Mouse (Mus musculus): ENCODE data around the gene Hk2. TPM values are rescaled to one million over a fixed set of nuclear protein-coding genes. Genes with fewer than 3 reads are reported as not detected.
A peak's percentile ranks its signal among the peaks of the same experiment; 100 is the strongest.
"Not testable (repeated sequence)": the region's sequence is repeated elsewhere in the genome, so short reads cannot be mapped to it uniquely, and the experiment has no call there.

The Hk2 gene
- total and polyA plus RNA-seq, 2 experiments from 2014 or later: 2.2 to 3.9 TPM

DNA sequence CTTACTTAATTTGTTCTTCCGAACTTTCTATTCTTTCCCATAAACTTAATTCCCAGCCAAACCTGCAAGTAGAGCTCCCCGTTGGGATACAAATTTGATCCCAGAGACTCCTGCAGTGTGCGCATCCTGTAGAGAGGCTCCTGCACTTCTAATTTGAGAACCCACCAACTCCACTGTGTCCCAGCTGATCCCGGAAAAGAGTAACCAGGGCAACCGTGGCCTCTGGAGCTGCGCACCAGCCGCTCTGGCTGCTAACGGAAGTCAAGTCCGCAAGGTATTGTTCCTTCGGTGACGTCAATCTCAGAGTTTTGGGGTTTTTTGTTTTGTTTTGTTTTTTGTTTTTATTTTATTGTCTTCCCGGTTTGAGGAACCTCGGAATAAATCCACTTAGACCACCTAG, 79.6 kb downstream of the Hk2 start:
- no peaks in the 10 kb centered on the region for H3K36me3 ChIP-seq (ENCODE audit: insufficient read depth, low read length)
- no peaks in the 10 kb centered on the region for H3K9me3 ChIP-seq (ENCODE audit: low read length)
- H3K9ac ChIP-seq (replicated peaks; ENCODE audit: low read length, poor library complexity, severe bottlenecking): no peak overlapping the region
- 42% methylated on average over 13 of the region's 13 CpGs for WGBS
- H3K27ac ChIP-seq (ENCODE audit: low read depth, low read length): no peak overlapping the region
- H3K27me3 ChIP-seq (ENCODE audit: insufficient read depth, low read length): no peaks in the 10 kb centered on the region
- H3K4me2 ChIP-seq (ENCODE audit: low read depth, low read length, poor library complexity, severe bottlenecking): no peak overlapping the region
- DNase-seq (ENCODE audit: low spot score) (no peak), ATAC-seq (ENCODE audit: low FRiP score) (no peak)
- no peak overlapping the region for H3K4me3 ChIP-seq (ENCODE audit: low read depth, low read length)
- H3K4me1 ChIP-seq (ENCODE audit: insufficient read depth, low read length): 0 out of 2 replicates have a peak, but pooled peaks cover 2% of the 10 kb centered on the region
- no peak for TF ChIP-seq CTCF (IDR thresholded peaks at IDR 0.05)

DNA sequence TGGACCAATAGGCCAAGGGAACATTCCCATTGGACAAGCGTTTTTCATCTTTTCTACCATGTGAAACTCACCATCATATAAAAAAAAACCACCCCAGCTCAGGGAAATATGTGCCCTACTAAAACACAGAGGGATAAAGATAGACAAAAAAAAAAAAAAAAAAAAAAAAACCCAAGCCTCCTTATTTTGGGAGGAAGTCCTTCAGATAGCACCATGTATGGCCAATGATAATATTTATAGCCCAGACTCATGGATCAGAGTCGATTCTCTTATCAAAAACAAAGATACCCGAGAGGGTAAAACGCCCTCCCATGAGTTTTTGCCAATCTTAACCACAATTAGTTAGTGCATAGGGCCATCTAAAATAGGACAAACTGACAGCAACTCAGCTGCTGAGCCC, 84.8 kb downstream of the Hk2 start:
- no peaks in the 10 kb centered on the region for H3K36me3 ChIP-seq (ENCODE audit: insufficient read depth, low read length)
- TF ChIP-seq CTCF (IDR thresholded peaks at IDR 0.05): no peak

DNA sequence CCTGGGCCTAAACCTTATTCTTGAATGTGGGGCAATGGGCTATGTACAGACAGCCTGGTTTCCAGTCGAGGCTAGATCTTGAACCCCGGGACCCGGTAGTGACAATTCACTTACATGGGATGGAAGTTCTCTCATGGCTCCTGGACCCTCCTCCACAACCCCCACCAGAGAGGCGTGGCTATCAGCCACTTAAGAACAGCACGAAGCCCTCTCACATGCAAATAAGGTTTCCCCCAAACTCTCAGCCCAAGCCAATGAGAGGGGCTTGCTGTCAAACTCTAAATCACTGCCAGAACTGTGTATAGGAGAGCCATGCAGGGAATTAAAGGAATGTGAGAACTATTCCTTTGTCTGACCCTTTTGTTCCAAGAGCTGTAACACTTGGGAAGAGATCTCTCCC, 85.7 kb downstream of the Hk2 start:
- H3K27ac ChIP-seq (ENCODE audit: low read depth, low read length); H3K4me3 ChIP-seq (ENCODE audit: low read depth, low read length); DNase-seq (ENCODE audit: low spot score); H3K36me3 ChIP-seq (ENCODE audit: insufficient read depth, low read length); H3K4me1 ChIP-seq (ENCODE audit: insufficient read depth, low read length); H3K27me3 ChIP-seq (ENCODE audit: insufficient read depth, low read length); H3K9ac ChIP-seq (replicated peaks; ENCODE audit: low read length, poor library complexity, severe bottlenecking); ATAC-seq (ENCODE audit: low FRiP score); H3K9me3 ChIP-seq (ENCODE audit: low read length); H3K4me2 ChIP-seq (ENCODE audit: low read depth, low read length, poor library complexity, severe bottlenecking): not testable (repeated sequence)
- 51% methylated on average over 5 of the region's 5 CpGs for WGBS

More for the DNA sequence above, 84.8 kb downstream of the Hk2 start:
- Histone ChIP-seq H3K4me2 (ENCODE audit: low read depth, low read length, poor library complexity, severe bottlenecking) (no peak overlapping the region), H3K4me1 (ENCODE audit: insufficient read depth, low read length) (no peaks in the 10 kb centered on the region), H3K9ac (replicated peaks; ENCODE audit: low read length, poor library complexity, severe bottlenecking) (no peak overlapping the region), H3K9me3 (ENCODE audit: low read length) (no peaks in the 10 kb centered on the region), H3K27ac (ENCODE audit: low read depth, low read length) (no peak overlapping the region), H3K4me3 (ENCODE audit: low read depth, low read length) (no peak overlapping the region), H3K27me3 (ENCODE audit: insufficient read depth, low read length) (no peaks in the 10 kb centered on the region)
- 89% methylated on average over 4 of the region's 4 CpGs for WGBS
- no peak for DNase-seq (ENCODE audit: low spot score)
- no peak for ATAC-seq (ENCODE audit: low FRiP score)

DNA sequence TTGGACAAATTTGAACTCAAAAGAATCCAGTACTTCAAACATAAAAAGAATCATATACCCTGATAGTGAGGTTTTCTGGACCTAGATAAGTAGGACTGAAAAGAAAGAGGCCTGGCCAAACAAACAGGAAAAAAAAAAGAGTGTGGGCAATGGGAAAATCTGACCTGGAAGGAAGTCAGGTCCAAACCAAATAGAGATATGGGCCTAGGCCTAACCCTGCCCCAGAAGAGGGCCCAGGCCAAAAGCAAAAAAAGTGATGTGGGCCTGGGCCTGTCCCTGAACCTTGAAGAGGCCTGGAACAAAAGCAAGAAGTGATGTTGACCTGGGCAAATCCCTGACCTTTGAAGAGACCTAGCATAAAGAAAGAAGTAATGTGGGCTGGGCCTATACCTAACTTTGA, 90.1 kb downstream of the Hk2 start:
- no peak overlapping the region for H3K4me3 ChIP-seq (ENCODE audit: low read depth, low read length)
- DNase-seq (ENCODE audit: low spot score) (no peak), ATAC-seq (ENCODE audit: low FRiP score) (no peak)
- TF ChIP-seq CTCF (IDR thresholded peaks at IDR 0.05): no peak
- H3K27me3 ChIP-seq (ENCODE audit: insufficient read depth, low read length): no peaks in the 10 kb centered on the region
- no peaks in the 10 kb centered on the region for H3K4me1 ChIP-seq (ENCODE audit: insufficient read depth, low read length)
- no peak overlapping the region for H3K27ac ChIP-seq (ENCODE audit: low read depth, low read length)
- no peaks in the 10 kb centered on the region for H3K9me3 ChIP-seq (ENCODE audit: low read length)
- no peak overlapping the region for H3K4me2 ChIP-seq (ENCODE audit: low read depth, low read length, poor library complexity, severe bottlenecking)
- H3K9ac ChIP-seq (replicated peaks; ENCODE audit: low read length, poor library complexity, severe bottlenecking): no peak overlapping the region
- H3K36me3 ChIP-seq (ENCODE audit: insufficient read depth, low read length): no peaks in the 10 kb centered on the region

DNA sequence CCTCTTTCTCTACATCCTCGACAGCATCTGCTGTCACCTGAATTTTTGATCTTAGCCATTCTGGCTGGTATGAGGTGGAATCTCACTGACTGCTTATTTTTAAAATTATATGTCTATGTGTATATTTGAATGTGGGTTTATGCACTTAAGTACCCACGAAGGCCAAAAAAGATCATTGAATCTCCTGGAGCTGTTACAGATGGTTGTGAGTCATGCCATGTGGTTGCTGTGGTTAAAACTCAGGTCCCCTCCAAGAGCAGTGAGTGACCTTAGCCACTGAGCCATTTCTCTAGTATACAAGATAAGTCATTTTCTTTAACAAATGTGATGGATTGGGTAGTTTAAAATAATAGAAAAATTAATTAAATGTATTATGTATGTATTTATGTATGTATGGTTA, 95.0 kb downstream of the Hk2 start:
- not testable (repeated sequence) for ATAC-seq (ENCODE audit: low FRiP score)

DNA sequence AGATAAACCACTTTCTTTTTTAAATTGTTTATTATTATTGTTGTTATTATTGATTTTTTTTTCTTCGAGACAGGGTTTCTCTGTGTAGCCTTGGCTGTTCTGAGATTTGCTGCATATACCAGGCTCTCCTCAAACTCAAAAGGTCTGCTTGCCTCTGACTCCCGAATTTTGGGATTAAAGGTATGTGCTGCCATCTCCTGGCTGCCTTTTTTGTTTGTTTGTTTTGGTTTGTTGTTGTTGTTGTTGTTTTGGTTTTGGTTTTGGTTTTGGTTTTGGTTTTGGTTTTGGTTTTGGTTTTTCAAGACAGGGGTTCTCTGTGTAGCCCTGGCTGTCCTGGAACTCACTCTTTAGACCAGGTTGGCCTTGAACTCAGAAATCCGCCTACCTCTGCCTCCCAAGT, 96.6 kb downstream of the Hk2 start:
- peak; percentile 61 for TF ChIP-seq CTCF (IDR thresholded peaks at IDR 0.05)
- DNase-seq (ENCODE audit: low spot score): peak; percentile 32
- WGBS: 78% methylated on average over 3 of the region's 3 CpGs
- not testable (repeated sequence) for H3K4me1 ChIP-seq (ENCODE audit: insufficient read depth, low read length); ATAC-seq (ENCODE audit: low FRiP score); H3K36me3 ChIP-seq (ENCODE audit: insufficient read depth, low read length); H3K9me3 ChIP-seq (ENCODE audit: low read length); H3K27ac ChIP-seq (ENCODE audit: low read depth, low read length); H3K4me2 ChIP-seq (ENCODE audit: low read depth, low read length, poor library complexity, severe bottlenecking); H3K9ac ChIP-seq (replicated peaks; ENCODE audit: low read length, poor library complexity, severe bottlenecking); H3K27me3 ChIP-seq (ENCODE audit: insufficient read depth, low read length); H3K4me3 ChIP-seq (ENCODE audit: low read depth, low read length)

More for the DNA sequence above, 95.0 kb downstream of the Hk2 start:
- H3K27ac ChIP-seq (ENCODE audit: low read depth, low read length); H3K4me1 ChIP-seq (ENCODE audit: insufficient read depth, low read length); H3K36me3 ChIP-seq (ENCODE audit: insufficient read depth, low read length); H3K9ac ChIP-seq (replicated peaks; ENCODE audit: low read length, poor library complexity, severe bottlenecking); H3K9me3 ChIP-seq (ENCODE audit: low read length); H3K4me2 ChIP-seq (ENCODE audit: low read depth, low read length, poor library complexity, severe bottlenecking); H3K4me3 ChIP-seq (ENCODE audit: low read depth, low read length); DNase-seq (ENCODE audit: low spot score); H3K27me3 ChIP-seq (ENCODE audit: insufficient read depth, low read length): not testable (repeated sequence)
- WGBS: 84% methylated on average over 2 of the region's 2 CpGs

Other genes with a start within 250 kb of the Hk2 start
- 68.2 and 90.0 TPM in 2 replicates for gene Pole4, start 69.1 kb downstream of the Hk2 start, total RNA-seq (2014; rRNA removed)
- 134 and 145 TPM in 2 replicates for gene Pole4, start 69.1 kb downstream of the Hk2 start, polyA plus RNA-seq (2015; fragmentation: Nextera tagmentation; extraction: Ambion mirVana)
- gene Sema4f, start 165.3 kb upstream of the Hk2 start, total RNA-seq (2014; rRNA removed): 15.4 and 15.5 TPM in 2 replicates
- 16.6 and 16.9 TPM in 2 replicates for gene Sema4f, start 165.3 kb upstream of the Hk2 start, polyA plus RNA-seq (2015; fragmentation: Nextera tagmentation; extraction: Ambion mirVana)
- gene M1ap, start 172.4 kb upstream of the Hk2 start, total RNA-seq (2014; rRNA removed): 1.2 TPM in 1 of 2 replicates, not detected in the other
- gene M1ap, start 172.4 kb upstream of the Hk2 start, polyA plus RNA-seq (2015; fragmentation: Nextera tagmentation; extraction: Ambion mirVana): 0.12 TPM in 1 of 2 replicates, not detected in the other

All from midbrain, postnatal 0 days (tissue).